Mouse (Mus musculus) ES-Bruce4 (cell line): ENCODE results near the gene Rhd.
"Not testable (repeated sequence)": the region's sequence is repeated elsewhere in the genome, so short reads cannot be mapped to it uniquely, and the experiment has no call there.

Experiments used
- CTCF ChIP-seq: IDR thresholded peaks from one replicate; pipeline ENCODE4 v1.8.1; 2011; ENCODE audit warnings: low read depth, low read length
- EP300 ChIP-seq: IDR thresholded peaks from 2 replicates; pipeline ENCODE4 v1.6.1; 2011; ENCODE audit warnings: low read depth, low read length; ENCODE audit not compliant: insufficient read depth
- POLR2A ChIP-seq: IDR thresholded peaks from one replicate; pipeline ENCODE4 v1.8.1; 2011; ENCODE audit warnings: low read length; ENCODE audit not compliant: insufficient read depth

GRCm38 (mm10) chr4:134838706-134839105, 25.6 kb upstream of the Rhd start:
- TF ChIP-seq POLR2A, CTCF, EP300: not testable (repeated sequence)
